Mouse (Mus musculus) cortical plate, adult 2 months (tissue): Measurements from ENCODE around the gene Suox. TPM values are rescaled to one million over a fixed set of nuclear protein-coding genes. Genes with fewer than 3 reads are reported as not detected.
A peak's percentile ranks its signal among the peaks of the same experiment; 100 is the strongest.

Experiments used
- H3K27ac ChIP-seq: fragments of 200-500 bp; 2 replicates; pipeline ENCODE4 v1.5.1; 2012; ENCODE audit warnings: low read length, control low read depth, inconsistent platforms; ENCODE audit not compliant: insufficient read depth
- H3K4me1 ChIP-seq: fragments of 200-500 bp; 2 replicates; pipeline ENCODE4 v1.6.1; 2011; ENCODE audit warnings: low read length; ENCODE audit not compliant: control insufficient read depth, insufficient read depth
- H3K4me3 ChIP-seq: fragments of 200-500 bp; 2 replicates; pipeline ENCODE4 v1.5.1; 2011; ENCODE audit warnings: mild to moderate bottlenecking, low read length, control low read depth; ENCODE audit not compliant: insufficient read depth
- CTCF ChIP-seq: fragments of 200-500 bp; IDR thresholded peaks from 2 replicates; pipeline ENCODE4 v1.5.1; 2011; ENCODE audit warnings: mild to moderate bottlenecking, control low read depth, low read length; ENCODE audit not compliant: insufficient read depth; ENCODE audit errors: extremely low read depth
- POLR2A ChIP-seq: fragments of 200-500 bp; IDR thresholded peaks from 2 replicates; pipeline ENCODE4 v1.6.1; 2011; ENCODE audit warnings: mild to moderate bottlenecking, low read length, control low read depth; ENCODE audit not compliant: insufficient read depth; ENCODE audit errors: extremely low read depth
- polyA plus RNA-seq: library from polyadenylated mRNA; depleted of rRNA; stranded (reverse); fragments of >200 nt; gene quantifications from 2 replicates; pipeline ENCODE4 v1.2.3, GENCODE M21; 2012

Gene Suox
- polyA plus RNA-seq, 1 experiment: 12.1 TPM

DNA sequence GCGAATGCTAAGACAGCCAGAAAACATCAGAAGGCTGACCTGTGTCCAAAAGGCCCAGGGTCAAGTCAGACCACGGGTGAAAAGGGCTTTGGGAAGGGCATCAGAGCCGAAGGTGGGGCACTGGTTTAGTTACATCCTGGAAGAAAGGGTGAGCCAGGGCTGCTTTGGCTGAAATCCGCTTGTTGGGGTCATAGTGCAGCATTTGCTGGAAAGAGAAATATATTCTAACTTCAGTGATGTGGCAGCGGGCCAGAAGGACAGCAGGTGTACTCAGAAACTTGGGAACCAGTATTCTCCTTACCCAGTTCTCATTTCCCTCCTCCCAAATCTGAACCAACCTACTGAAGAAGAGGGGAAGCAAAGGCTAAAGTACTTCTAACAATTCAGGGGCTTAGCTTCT is 25.1 kb upstream of the Suox start:
- TF ChIP-seq CTCF (no peak), POLR2A (no peak)
- H3K27ac ChIP-seq: no peak overlapping the region
- no peak overlapping the region for H3K4me3 ChIP-seq
- no peaks in the 10 kb centered on the region; the same call in 1 of the 2 replicates for H3K4me1 ChIP-seq

DNA sequence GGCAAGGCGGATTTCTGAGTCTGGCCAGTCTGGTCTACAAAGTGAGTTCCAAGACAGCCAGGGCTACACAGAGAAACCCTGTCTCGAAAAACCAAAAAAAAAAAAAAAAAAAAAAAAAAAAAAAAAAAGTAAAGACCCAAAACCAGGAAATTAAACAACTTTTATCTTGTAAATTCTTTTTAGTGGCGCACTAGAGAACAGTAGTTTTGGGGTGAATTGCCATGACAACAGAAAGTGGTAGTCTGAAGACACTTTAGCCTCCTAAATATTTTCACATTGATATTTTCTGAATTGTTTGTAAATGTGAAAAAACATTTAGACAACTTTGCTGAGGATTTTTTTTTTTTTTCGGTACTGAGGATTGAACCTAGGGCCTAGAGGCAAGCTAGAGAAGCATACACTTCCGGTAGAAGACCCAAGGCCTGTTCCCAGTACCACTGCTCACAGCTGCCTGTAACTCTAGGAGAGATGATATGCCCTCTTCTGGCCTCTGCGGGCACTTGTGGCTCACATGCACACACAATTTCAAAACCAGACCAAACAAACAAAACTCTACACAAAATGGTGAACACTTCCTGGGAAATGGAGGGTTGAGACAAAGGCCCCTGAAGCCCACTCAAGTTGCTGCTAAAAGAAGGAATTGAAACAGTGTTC is 23.3 kb upstream of the Suox start:
- Histone ChIP-seq H3K27ac (no peak overlapping the region), H3K4me1 (no peaks in the 10 kb centered on the region; the same call in 1 of the 2 replicates), H3K4me3 (no peak overlapping the region; the same call in 1 of the 2 replicates)
- TF ChIP-seq POLR2A (no peak), CTCF (no peak)

DNA sequence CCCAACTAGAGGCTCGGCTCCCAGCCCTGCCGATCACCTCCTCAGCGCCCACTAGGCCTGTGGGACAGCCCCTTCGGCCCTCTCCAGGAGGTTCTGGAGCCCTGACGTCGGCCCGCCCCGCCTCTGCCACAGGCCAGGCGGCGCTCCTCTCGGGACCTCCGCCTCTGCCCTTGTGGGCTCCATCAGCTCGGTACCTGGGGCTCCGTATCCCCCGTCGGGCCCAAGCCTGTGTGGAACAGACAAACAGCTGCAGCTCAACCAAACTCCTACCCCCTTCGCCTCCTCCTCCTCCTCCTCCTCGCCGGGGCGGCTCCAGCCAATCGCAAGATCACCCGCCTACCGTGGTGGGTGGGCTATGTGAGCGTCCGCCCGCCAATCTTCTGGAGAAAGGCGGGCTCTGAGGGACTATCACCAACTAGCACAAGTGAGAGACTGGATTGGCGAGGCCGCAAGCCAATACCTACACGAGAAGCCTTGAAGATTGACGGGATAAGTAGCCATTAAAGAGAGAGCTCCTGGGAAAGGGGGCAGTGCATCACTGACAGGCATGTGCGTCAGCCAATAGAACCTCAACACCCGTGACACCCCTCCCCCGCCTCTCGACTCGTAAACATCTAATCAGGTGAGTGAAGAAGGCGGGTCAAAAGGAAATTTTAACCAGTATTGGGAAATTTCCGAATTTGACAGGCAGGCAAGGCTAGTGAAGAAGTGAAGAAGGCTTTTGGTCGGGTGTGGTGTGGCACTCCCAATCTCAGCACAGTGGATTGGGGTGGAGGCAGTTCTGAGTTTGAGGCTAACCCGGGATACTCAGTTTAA is 22.3 kb upstream of the Suox start, which contains the start of gene Rab5b:
Gene Rab5b, minus strand, starts transcription at position 273 of the 816 bp plus-strand sequence.
- peak; percentile 98 for TF ChIP-seq POLR2A
- no peak for TF ChIP-seq CTCF
- H3K27ac ChIP-seq: peak within 1 kb of the TSS; percentile 17
- H3K4me3 ChIP-seq: peak within 1 kb of the TSS; percentile 45
- no peaks in the 10 kb centered on the region; the same call in 1 of the 2 replicates for H3K4me1 ChIP-seq

DNA sequence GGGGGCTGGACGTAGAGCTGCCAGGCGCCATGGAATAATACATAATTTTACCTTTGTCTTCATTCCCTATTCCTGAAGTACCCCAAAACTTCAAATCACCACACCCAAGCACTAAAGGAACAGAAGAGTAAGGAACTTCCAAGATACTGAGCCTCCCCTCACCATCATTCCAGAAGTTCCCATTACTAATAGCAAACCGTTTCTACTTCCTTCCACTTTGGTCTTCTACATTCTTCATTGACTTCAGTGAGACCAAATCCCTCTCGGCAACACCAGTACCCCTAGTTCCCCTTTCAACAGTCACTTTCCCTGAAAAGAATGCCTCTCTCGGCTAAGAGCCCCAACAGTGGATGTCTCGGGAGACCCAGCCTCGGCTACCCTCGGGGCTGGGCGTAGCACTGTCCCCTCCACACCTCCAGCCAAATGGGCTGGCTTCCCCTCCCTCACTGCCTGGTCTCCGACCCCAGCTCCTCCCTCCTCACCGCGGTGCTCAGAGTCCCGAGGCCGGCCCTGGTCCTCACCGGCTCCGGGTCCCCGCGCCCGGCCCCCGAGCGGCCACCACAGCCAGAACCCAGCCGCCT is 21.6 kb upstream of the Suox start:
- Histone ChIP-seq H3K4me3 (peak overlapping the region; percentile 45), H3K27ac (peak overlapping the region; percentile 17), H3K4me1 (no peaks in the 10 kb centered on the region; the same call in 1 of the 2 replicates)
- no peak for TF ChIP-seq POLR2A
- TF ChIP-seq CTCF: no peak

DNA sequence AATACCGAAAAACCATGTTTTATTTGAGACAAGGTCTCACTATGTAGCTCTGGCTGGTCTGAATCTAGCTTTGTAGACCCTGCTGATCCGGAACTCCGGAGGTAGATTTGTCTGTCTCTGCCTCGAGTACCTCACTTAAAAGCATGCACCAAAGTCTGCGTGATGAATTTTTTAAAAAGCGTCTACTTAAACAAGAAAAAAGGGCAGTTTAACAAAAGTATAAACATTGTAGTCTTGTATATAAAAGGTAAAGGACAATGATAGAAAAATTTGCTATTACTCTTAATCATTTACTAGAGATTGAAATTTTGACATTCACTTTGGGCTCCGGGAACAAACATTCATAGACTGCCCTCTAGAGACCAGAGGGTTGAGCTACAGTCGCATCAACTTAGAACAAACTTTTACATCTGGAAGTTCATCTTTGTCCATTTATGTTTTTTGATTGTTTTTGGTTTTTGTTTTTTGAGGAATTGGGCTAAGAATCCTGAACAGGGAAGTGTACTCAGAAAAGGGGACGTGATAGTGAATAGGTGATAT is 666 bp upstream of the Suox start:
- peak overlapping the region; percentile 91 for H3K27ac ChIP-seq
- TF ChIP-seq CTCF (peak; percentile 45; the same call in 1 of the 2 replicates), POLR2A (no peak)
- H3K4me1 ChIP-seq: peaks cover 2% of the 10 kb centered on the region; the same call in 1 of the 2 replicates
- peak overlapping the region; percentile 77 for H3K4me3 ChIP-seq

DNA sequence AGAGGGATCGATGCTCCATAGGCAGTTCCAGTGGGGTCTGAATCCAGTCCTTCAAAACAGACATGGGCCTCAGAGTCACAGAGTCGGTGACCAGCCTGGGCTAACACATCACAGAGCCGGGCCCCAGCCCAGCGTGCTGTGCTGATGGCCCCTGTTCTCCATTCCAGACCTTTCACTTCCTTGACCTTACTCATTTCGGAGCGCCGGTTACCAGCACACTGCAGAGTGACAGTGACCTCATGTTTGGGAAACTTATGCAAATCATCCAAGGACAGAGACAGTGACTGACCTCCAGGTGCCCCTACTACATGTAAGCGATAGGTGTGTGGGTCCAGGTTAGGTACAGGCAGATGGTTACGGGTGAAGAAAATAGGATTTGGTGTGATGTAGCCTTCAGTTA is 2.7 kb downstream of the Suox start:
- Histone ChIP-seq H3K27ac (no peak overlapping the region), H3K4me1 (peaks cover 2% of the 10 kb centered on the region; the same call in 1 of the 2 replicates), H3K4me3 (no peak overlapping the region)
- TF ChIP-seq CTCF (no peak), POLR2A (no peak)

DNA sequence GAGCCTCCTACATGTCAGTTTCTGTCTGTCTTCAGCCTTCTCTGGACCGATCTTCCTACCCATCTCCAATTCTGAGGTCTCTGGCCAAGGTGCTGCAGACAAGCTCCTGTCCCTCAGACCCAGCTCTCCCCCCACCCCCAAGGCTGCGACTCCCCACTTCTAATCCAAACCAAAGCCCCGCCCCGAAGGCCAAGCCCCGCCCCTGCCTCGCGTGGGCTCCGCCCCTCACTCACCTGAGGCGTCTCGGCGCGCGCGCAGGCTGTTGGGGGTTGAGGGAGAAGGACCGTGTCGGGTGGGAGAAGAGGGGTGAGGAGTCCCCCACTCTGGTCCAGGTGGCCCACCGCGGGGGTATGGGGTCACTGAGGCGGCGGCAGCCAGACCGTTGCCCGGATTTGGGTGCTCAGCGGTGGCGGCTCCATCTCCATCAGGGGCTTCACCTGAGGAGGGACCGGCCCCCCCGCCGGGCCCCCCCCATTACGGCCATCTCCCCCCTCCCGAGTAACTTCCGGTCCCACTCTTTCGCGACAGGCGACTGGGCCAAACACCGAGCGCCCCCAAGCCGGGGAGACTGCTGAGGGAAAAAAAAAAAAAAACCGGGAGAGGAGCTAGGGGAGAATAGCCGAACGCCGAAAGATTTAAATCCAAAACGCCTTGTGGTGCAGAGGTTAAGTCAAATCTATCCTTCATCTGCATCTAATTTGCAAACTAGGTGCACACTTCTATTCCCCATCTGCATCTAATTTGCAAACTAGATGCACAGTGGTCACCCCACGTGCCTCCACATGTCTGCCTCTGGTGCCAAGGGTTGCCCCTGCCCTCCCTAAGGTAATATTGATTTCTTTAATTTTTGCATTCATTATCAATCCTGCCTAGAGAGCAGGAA is 4.8 kb downstream of the Suox start:
- TF ChIP-seq CTCF (no peak), POLR2A (no peak)
- Histone ChIP-seq H3K27ac (peak overlapping the region; percentile 74; the same call in 1 of the 2 replicates), H3K4me3 (peak overlapping the region; percentile 80), H3K4me1 (peaks cover 2% of the 10 kb centered on the region; the same call in 1 of the 2 replicates)

DNA sequence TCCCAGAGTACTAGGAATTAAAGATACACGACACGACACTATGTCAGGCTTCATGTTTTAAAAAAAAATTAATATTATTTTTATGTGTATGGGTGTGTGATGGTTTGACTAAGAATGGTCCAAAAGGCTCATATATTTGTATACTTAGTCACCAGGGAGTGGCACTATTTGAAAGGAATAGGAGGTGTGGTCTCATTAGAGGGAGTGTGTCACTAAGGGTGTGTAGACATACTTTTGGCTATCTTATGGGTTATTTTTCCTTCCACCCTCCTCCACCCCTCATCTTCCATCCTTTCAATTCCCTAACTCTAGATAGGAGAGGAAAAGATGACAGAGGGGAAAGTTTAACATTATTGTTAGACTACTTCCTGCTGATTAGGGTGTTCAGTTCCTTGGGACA is 8.1 kb downstream of the Suox start:
- TF ChIP-seq POLR2A: no peak
- TF ChIP-seq CTCF: no peak
- Histone ChIP-seq H3K27ac (no peak overlapping the region), H3K4me3 (no peak overlapping the region), H3K4me1 (no peaks in the 10 kb centered on the region)
